Mouse (Mus musculus) liver, adult 2 months (tissue): Measurements from ENCODE around the gene Mitf.

ENCODE experiments used
- CTCF ChIP-seq: fragments of 200-500 bp; IDR thresholded peaks from 2 replicates; pipeline ENCODE4 v1.5.1; 2011; ENCODE audit warnings: low read depth, low read length, control low read depth
- POLR2A ChIP-seq: fragments of 200-500 bp; IDR thresholded peaks from 2 replicates; pipeline ENCODE4 v1.6.1; 2011; ENCODE audit warnings: low read length, control low read depth; ENCODE audit not compliant: insufficient read depth; ENCODE audit errors: extremely low read depth

DNA sequence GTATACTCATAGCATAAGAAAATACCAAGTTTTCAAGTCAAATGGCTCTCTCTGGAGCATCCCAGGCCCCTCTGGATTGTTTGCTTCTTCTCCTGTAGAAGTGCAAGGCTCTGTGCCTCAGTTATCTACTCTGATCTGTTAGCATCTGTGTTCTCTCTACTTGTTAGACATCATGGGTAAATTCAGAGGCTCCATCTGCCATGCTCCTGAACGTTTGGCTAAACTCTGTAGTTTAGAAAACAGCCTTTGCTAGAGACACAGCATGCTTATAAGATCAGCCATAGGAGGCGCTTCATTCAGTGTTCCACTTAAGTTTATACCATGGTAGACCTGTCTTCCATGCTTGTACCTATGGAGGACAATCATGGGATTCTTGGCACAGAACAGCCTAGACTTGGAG is 39.0 kb upstream of the Mitf start:
- no peak for TF ChIP-seq CTCF
- TF ChIP-seq POLR2A = no peak
